Mouse (Mus musculus) left cerebral cortex, postnatal 10 days (tissue): Measurements from ENCODE around the gene Pcnx2. TPM values are rescaled to one million over a fixed set of nuclear protein-coding genes. Genes with fewer than 3 reads are reported as not detected.

Source experiments
- DNase-seq, 2 experiments: peaks; one replicate each; pipeline ENCODE4 v3.0.0; 2021 to 2022; ENCODE audit warnings: low spot score in 2 of 2, mixed read lengths in 1 of 2; ENCODE audit errors: extremely low spot score in 1 of 2
- intact Hi-C: fragments of 180-260 bp; cut with DNase I; formaldehyde crosslinking; loops from one replicate; pipeline ENCODE4 v1.15.1; 2025
- total RNA-seq, 2 experiments: library from RNA; stranded (reverse); gene quantifications; 2 replicates each; pipeline ENCODE4 v1.2.3; 2021

Gene Pcnx2
- total RNA-seq, 2 experiments from 2014 or later, result 48.6 to 55.8 TPM

DNA sequence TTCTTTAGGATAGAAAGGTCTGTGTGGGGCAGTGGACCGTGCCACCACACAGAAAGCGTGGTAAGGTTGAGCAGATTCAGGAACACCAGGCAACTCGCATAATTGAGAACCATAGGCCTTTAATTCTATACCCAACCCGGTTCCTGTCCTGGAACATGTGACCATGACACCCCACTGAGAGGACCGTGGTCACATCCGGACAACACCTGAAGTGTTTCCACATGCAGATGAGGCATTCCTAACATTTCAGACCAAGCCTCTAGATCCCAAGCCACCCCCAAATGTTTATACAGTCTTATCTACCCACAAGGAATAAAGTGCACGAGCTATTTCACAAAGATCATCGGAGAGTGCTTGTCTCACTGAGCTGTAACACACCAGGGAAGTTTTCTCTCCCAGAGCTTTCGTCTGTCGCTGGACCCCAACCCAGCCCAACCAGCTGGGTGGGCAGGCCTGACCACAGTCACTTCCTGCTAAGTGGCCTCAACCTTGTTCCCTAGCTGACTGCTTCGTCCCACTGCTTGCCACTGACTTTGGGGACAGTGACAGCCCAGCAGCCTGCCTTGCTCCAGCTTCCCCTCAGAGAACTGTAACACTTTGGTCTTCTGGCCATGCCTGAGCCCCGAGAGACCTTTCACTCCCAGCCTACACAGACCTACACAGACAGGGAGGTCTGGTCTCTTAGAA lies 120.5 kb downstream of the Pcnx2 start:
- intact Hi-C loops, result no loop called here
- no peak for DNase-seq

DNA sequence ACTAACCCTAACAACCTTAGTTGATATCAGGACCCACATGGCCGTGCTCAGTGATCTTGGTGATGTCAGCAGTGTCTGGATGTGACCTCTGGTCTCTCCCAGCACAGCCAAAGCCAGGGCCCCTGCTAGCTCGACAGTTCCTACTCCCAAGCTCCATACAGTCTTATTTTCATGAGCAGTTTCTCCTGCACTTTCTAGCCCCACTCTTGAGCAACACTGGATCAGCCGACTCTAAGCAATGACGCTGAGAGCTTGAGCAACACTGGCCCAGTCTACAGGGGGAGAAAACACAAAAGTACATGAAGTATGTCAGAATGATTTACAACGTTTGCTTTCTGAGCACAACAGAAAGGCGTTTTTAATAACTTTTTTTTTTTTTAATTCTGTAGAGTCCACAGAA lies 121.3 kb downstream of the Pcnx2 start:
- intact Hi-C loops, result no loop called here
- DNase-seq, result no peak

DNA sequence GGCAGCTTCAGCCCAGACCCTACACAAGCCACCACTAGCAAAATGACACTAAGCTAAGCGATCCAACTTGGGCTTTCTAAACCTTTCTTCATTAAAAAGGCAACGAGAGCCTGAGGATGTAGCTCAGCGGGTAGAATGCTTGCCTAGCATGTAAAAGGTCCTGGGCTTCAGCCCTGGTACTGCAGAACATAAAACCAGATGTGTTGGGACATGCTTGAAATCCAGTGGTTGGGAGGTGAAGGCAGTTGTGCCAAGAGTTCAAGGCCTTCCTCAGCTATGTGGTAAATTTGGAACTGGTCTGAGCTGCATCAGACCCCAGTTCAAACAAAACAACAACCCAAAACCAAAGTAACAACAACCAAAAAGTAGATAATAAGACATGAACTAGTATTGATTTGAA lies 121.8 kb downstream of the Pcnx2 start:
- intact Hi-C loops, result no loop called here
- DNase-seq, result no peak

DNA sequence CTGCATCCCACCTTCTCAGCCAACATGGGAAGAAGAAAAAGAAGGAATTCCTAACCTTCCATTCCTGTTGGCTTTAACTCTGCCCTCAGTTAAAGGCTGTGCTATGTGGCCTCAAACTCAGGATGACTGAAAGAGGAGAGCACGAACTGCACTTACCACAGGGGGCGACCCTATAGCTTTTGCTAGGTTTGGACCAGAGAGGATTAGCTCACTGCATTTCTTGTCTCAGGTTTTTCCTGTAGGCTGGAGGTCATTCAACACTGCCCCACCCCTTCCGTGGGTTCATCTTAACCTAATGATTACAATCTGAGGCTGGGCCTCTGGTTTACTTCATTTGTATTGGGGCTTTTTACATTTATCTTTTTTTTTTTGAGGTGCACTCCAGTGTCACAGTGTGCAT lies 123.1 kb downstream of the Pcnx2 start:
- intact Hi-C loops, result no loop called here
- no peak for DNase-seq

DNA sequence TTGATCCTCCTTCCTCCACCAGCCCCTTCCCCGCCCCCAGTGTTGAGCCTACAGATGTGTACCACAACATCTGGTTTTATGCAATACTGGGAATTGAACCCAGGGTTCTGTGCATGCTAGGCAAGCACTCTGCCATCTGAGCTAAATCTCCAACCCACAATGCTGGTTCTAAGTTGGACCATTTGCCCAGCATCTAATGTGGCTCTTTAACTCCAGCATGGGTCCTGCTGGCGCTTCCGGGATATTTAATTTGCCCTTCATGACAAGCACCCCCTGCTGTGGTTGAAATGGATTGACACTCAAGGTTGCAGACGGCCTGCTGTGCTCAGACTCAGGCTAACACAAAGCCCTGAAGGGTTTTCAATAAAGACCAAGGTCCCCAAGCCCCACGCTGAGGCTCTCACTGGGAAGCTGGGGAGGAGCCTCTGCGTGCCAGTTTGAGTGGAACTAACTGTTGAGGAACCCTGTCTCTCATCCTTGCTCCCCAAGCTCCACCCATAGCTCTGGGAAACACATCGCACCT lies 124.8 kb downstream of the Pcnx2 start:
- intact Hi-C loops, result no loop called here

DNA sequence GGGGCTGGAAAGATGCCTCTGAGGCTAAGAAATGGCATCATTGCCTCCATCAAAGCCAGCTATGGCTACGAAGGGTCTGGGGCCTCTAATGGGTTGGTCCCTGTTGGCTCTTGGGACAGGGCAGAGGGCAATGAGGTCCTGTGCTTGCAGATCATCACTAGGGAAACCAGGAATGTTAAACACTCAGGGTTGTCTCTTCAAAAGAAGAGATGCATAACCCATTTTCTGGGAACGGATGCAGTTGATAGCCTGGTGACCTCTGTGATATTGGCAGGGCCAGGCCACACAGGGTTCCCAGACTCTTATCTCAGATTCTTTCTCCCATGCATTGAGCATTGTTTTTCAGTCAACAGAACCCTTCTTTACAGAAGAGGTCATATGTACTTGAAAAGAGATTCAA lies 125.8 kb downstream of the Pcnx2 start:
- no peak for DNase-seq
- intact Hi-C loops, result no loop called here

More for the DNA sequence above, 124.8 kb downstream of the Pcnx2 start:
- DNase-seq, result no peak

DNA sequence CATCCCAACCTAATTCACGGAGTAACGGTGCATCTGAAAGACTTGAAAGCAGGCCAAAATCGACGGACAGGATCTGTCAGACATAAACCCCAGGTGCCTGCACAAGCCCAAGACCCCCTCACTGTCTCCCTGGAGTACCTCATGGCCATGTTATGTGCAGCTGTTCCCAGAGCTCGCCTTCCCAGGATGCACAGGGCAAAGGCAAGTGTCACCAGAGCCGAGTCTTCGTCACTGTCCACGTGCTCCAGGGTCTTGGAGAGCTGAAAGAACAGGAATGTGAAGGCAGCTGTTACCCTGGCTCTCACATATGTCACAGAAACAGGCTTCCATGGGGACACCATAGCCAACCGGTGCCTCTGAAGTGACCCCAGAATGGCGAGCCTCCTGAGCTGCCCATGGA lies 130.0 kb downstream of the Pcnx2 start:
- DNase-seq, result no peak
- intact Hi-C loops, result no loop called here

DNA sequence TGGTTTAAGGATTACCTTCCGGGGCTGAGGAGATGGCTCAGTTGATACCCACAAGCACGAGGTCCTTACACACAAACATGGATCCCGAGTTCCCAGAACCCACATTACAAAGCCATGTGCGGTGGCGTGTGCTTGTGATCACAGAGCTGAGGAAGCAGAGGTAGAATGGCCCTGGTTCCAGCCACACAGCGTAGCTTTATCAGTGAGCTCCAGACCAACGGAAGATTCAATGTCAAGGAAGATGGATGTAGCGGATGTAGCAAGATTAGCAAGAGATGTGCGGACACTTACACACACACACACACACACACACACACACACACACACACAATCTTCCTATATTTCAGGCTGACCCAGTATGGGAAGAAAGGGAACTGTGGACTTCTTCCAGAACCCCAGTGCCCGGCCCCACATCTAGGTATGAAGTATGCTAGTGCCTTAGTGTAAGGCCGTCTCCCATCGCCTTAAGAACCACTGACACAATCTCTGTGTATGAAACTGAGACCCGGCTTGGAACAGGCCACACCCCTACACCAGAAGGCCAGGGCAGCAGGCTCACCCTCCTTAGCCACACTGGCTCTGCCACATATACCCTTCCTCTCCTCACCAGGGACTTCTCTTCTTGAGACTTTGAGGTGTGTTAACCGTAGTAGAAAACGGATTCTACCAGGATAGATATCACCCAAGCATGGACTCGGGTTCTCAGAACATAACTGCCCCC lies 134.9 kb downstream of the Pcnx2 start:
- intact Hi-C loops, result no loop called here
- no peak for DNase-seq

DNA sequence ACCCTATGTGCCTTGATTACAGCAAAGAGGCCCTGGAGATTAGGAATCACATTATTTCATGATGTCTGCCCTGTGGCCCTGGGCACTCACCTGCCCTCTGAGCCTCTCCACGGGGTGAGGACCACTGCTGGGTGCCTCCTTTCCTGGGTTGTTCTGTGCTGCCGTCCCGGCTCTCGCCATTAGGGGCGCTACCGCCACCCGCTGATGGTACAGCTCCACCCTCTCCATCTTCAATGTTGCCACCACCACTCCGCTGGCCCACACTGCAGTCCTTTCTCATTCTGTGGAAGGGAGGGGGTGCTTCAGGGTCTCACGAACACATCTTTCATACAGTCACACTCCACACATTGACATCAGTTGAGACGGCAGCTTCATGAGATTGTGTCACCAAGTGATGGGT lies 139.1 kb downstream of the Pcnx2 start:
- peak in 1 of 2 experiments; percentile 60 for DNase-seq
- intact Hi-C loops, result no loop called here

DNA sequence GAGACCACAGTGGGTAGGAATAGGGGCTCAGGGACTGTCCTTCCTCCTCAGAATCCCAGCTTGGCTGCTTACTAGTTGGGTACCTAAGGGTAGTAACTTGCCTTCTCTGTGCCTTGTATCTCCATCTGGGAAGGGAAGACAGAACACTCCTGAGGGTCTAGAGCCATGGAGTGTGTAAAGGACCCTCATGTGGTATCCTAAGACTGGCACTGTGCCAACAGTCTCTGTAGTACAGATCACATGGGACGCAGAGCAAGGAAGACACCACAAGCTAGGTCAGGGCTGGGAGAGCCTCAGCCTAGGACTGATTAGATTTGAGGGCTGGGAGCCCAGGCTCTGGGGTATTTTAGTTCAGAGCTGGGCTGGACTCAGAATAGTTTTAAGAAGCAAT lies 141.0 kb downstream of the Pcnx2 start:
- intact Hi-C loops, result no loop called here
- DNase-seq, result no peak

DNA sequence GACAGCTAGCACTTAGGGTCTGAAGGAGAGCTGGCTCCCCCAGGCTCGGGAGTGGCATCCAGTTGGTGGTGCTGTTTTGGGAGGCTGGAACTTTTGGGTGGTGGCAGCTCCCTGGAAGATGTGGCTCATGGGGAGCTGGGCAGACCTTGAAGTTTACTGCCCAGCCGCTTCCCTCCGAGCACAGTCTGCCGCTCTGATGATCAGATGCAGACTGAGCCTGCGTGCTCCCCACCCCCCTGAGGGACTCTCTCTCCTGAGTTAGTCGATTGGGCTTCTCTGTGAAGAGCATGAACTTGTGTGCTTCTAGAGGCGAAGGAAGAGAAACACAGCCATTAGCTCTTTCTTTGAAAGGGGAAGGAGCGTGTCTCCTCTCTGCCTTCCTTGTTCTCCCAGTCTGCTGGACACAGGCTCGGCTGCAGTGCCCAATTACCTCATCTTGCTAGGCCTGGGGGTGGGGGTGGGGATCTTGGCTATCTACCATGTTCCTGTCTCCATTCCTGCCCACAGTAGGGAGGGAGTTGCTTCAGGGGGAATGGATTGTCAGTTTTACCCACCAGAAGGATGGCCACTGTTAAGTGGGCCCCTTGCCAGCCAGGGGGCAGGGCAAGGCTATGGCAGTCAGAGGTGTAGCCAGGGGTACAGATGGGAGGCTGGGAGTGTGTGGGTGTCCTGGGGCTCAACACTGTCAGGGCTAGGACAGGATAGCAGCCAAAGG lies 141.6 kb downstream of the Pcnx2 start:
- DNase-seq, result no peak

DNA sequence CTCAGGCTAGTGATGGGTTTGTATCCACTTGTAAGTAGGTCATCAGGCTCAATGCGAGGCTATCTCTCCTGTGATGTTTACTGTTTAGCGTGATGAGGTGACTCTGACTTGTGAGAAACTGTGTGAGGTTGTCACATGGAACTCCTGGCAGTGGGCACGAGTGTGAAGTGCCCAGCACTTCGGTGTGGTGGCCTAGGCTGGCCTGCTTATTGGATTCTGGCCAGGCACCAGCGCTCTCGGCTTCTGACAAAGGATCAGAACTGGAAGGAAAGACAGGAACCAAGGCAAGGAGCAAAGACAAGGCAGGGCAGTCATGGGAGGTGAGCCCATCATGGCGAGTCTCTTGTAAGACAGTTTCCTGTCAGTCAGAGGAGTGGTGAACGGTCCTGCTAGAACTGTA lies 142.2 kb downstream of the Pcnx2 start:
- DNase-seq, result no peak
- intact Hi-C loops, result no loop called here

More for the DNA sequence above, 141.6 kb downstream of the Pcnx2 start:
- intact Hi-C loops, result no loop called here

DNA sequence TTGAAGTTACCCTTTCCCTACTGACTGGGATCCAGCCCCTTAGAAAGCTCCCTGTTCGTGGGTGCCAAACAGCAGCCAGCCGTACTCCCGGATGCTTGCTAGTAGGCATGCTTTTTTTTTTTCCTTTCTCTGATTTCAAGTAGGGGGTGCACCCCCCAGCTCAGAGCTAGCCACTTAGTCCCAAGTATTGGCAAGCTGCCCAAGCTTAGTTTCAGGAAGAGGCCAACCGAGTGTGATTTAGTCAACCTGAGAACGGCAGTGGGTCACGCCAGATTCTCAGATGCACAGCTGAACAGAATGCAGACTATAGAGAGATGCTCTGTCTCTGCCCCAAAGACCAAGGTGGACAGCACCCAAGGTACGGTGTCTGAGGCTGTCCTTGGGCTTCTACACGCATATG lies 147.3 kb downstream of the Pcnx2 start:
- intact Hi-C loops, result no loop called here
- DNase-seq, result no peak

DNA sequence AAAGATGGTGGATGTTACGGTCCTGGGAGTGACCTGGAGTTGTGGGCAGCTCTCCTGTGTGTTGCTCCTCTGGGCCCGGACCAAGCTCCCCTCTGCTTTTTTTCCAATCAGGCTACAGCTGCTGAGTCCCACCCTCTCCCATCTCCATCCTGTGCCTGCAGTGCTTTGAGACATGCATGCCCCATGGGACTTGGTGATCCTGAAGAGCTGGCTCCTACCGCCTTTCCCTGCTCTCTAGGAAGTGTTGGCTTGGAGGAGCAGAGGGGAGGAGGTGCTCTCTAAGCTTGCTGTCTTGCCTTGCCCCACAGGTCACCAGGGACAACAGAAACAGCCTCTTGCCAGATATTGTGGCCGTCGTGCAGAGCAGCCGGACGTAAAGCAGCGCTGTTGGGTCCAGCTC lies 150.7 kb downstream of the Pcnx2 start:
- no peak for DNase-seq
- intact Hi-C loops, result no loop called here

DNA sequence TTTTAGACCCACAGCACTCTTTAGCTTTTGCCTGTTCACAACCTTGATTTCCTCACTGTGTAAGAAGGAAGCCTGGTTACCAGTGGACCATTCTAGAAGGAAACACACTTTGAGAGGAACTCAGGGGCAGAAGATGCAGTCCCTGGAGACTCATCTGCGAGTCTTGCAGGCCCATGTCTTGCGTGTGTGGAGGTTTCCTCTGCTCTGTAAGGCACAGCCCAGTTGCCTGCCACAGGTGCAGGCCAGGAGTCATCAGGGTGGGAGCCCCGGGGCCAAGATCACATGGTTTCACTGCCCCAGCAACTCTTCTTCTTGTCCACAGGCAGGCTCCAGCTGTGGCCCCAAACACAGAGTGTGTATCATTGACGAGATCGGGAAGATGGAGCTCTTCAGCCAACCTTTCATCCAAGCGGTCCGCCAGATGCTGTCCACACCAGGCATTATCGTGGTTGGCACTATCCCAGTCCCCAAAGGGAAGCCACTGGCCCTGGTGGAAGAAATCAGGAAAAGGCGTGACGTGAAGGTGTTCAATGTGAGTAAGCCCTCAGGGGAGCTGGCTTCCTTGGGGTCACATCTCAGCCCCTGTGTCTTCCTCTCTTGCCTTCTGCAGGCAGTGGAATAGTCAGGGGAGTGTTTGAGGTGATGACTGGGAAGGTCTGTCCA lies 153.1 kb downstream of the Pcnx2 start:
- intact Hi-C loops, result no loop called here
- no peak for DNase-seq

DNA sequence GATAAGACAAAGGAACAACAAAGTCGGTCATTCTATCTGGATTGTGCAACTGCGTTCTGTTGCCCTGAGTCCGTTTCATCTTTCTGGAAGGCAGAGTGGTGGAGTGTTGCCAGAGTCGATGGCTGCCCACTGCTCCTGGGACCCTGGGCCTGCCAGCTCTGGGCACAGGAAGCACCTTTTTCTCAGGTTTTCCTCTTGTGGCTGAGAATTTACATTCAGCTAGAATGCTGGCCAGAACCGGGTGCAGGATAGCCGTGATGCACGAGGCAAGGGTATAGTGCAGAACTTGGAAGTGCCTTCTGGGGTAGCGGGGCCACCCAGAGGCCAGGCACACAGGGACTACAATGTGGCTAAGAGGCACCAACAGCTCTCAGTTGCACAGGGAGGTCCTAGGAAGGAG lies 155.7 kb downstream of the Pcnx2 start:
- intact Hi-C loops, result no loop called here
- no peak for DNase-seq

DNA sequence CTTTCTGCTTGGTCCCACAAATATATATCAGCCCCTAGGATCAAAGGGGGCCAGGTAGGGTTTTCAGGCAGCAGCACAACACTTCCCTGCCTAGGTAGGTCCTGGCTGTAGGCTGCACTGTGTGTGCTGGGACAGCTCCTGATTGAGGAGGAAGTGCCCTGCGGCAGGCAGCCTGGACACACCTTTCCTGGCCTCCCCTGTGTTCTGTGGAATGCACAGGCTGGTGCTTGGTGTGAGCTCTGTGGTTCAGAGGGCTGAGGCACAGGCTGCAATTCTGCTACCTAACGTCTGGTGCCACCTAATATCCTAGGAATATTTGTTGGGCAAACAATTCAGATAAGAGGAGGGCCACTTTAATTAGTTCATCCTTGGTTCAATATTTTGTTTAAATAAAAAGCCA lies 156.3 kb downstream of the Pcnx2 start:
- intact Hi-C loops, result no loop called here
- DNase-seq, result no peak

DNA sequence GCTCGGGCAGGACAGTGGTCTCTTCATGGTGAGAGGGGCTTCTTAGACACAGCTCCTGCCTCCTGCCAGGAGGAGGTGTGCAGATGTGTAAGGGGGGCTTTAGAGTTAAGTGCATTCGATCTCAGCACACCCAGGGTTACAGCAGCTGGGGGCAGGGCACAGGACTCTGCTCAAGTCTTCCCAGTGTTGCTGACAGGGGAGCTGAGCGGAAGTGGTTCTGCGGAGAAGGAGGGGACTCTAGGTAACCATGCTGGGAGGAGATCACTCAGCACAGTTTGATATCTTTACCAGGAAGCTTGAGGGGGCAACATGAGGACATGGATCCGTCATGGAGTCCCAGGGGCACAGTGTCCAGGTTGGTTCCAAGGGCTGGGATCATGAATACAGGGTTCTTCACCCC lies 156.7 kb downstream of the Pcnx2 start:
- intact Hi-C loops, result no loop called here
- DNase-seq, result no peak

DNA sequence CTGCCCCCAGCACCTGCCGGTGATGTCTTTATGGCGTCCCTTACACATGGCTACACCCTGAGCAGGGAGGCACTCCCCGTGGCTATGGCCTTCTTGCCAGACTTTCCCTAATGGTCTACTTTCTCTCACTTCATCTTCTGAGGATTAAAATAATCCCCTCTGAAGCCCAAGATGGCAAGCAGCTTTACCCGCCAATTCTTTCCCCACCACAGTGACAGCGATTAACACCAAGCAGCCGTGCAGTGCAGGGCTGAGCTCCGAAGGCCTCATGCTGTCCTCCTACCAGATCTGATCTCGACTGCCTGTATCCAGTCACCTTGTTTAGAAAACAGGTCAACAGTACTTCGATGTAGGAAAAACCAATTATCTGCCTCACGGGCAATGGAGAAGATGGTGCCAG lies 157.5 kb downstream of the Pcnx2 start:
- intact Hi-C loops, result no loop called here
- no peak for DNase-seq
